Mouse (Mus musculus) T-helper 1 cell (primary cell): ENCODE measurements around the gene Ror1.

Experiments used
- in situ Hi-C: fragments of 300-600 bp; cut with MboI, MseI; formaldehyde crosslinking; loops from one replicate; pipeline ENCODE4 v1.15.1; 2025; ENCODE audit warnings: high pct_unique_total_duplicates

Ror1 gene

GRCm38 (mm10) chr4:100252050-100252449, 156.5 kb downstream of the Ror1 start:
- in situ Hi-C loops = no loop called here

- in situ Hi-C loops = no loop called here
These were observed 157.1 kb downstream of the Ror1 start for GRCm38 (mm10) chr4:100252646-100253045.

- in situ Hi-C loops = no loop called here
These were observed 157.8 kb downstream of the Ror1 start for GRCm38 (mm10) chr4:100253401-100253800.

GRCm38 (mm10) chr4:100253831-100254230, 158.2 kb downstream of the Ror1 start:
- in situ Hi-C loops = no loop called here

- in situ Hi-C loops = no loop called here
These were observed 162.9 kb downstream of the Ror1 start for GRCm38 (mm10) chr4:100258462-100258861.

GRCm38 (mm10) chr4:100263917-100264316, 168.3 kb downstream of the Ror1 start:
- in situ Hi-C loops = no loop called here

GRCm38 (mm10) chr4:100271059-100271735, 175.6 kb downstream of the Ror1 start:
- in situ Hi-C loops = no loop called here

GRCm38 (mm10) chr4:100271736-100272127, 176.1 kb downstream of the Ror1 start:
- in situ Hi-C loops = no loop called here

- in situ Hi-C loops = no loop called here
These were observed 177.8 kb downstream of the Ror1 start for GRCm38 (mm10) chr4:100273356-100273755.

- in situ Hi-C loops = no loop called here
These were observed 178.4 kb downstream of the Ror1 start for GRCm38 (mm10) chr4:100273807-100274480.

GRCm38 (mm10) chr4:100276482-100276881, 180.9 kb downstream of the Ror1 start:
- in situ Hi-C loops = no loop called here

- in situ Hi-C loops = no loop called here
These were observed 181.4 kb downstream of the Ror1 start for GRCm38 (mm10) chr4:100276970-100277369.

- in situ Hi-C loops = no loop called here
These were observed 187.7 kb downstream of the Ror1 start for GRCm38 (mm10) chr4:100283171-100283880.

- in situ Hi-C loops = no loop called here
These were observed 188.9 kb downstream of the Ror1 start for GRCm38 (mm10) chr4:100284528-100284927.

- in situ Hi-C loops = no loop called here
These were observed 190.5 kb downstream of the Ror1 start for GRCm38 (mm10) chr4:100286111-100286541.

GRCm38 (mm10) chr4:100286800-100287199, 191.2 kb downstream of the Ror1 start:
- in situ Hi-C loops = no loop called here

- in situ Hi-C loops = no loop called here
These were observed 192.2 kb downstream of the Ror1 start for GRCm38 (mm10) chr4:100287829-100288228.

GRCm38 (mm10) chr4:100291015-100291651, 195.5 kb downstream of the Ror1 start:
- in situ Hi-C loops = no loop called here

- in situ Hi-C loops = no loop called here
These were observed 202.1 kb downstream of the Ror1 start for GRCm38 (mm10) chr4:100297678-100298077.

GRCm38 (mm10) chr4:100298566-100298965, 203.0 kb downstream of the Ror1 start:
- in situ Hi-C loops = no loop called here

GRCm38 (mm10) chr4:100300171-100300570, 204.6 kb downstream of the Ror1 start:
- in situ Hi-C loops = no loop called here

GRCm38 (mm10) chr4:100301423-100301822, 205.8 kb downstream of the Ror1 start:
- in situ Hi-C loops = no loop called here
